Mouse (Mus musculus) neural tube, embryonic 13.5 days (tissue): ENCODE data around the gene Adamts6. TPM values are rescaled to one million over a fixed set of nuclear protein-coding genes. Genes with fewer than 3 reads are reported as not detected.

Experiments
- ATAC-seq: fragments of 200-750 bp; cut with Nextera tagmentation; 2 replicates; pipeline ENCODE4 v1.8.0; 2017; ENCODE audit warnings: low read depth, mild to moderate bottlenecking, moderate TSS enrichment, moderate library complexity
- H3K27ac ChIP-seq: fragments of 300-500 bp; sonication (generic); replicated peaks from 2 replicates; pipeline ENCODE4 v1.5.1; 2015; ENCODE audit warnings: moderate library complexity, mild to moderate bottlenecking, inconsistent platforms
- H3K27me3 ChIP-seq: fragments of 300-500 bp; sonication (generic); 2 replicates; pipeline ENCODE4 v1.6.1; 2015; ENCODE audit warnings: mild to moderate bottlenecking, inconsistent platforms
- H3K36me3 ChIP-seq: fragments of 300-500 bp; sonication (generic); 2 replicates; pipeline ENCODE4 v1.6.1; 2015; ENCODE audit warnings: mild to moderate bottlenecking, inconsistent platforms
- H3K4me1 ChIP-seq: fragments of 300-500 bp; sonication (generic); replicated peaks from 2 replicates; pipeline ENCODE4 v1.6.1; 2015; ENCODE audit warnings: inconsistent platforms
- H3K4me2 ChIP-seq: fragments of 300-500 bp; sonication (generic); 2 replicates; pipeline ENCODE4 v1.6.1; 2015; ENCODE audit warnings: inconsistent platforms, mild to moderate bottlenecking, moderate library complexity
- H3K4me3 ChIP-seq: fragments of 300-500 bp; sonication (generic); 2 replicates; pipeline ENCODE4 v1.5.1; 2015; ENCODE audit warnings: mild to moderate bottlenecking, inconsistent platforms
- H3K9ac ChIP-seq: fragments of 300-500 bp; sonication (generic); 2 replicates; pipeline ENCODE4 v1.6.1; 2015; ENCODE audit warnings: moderate library complexity, mild to moderate bottlenecking, inconsistent platforms
- H3K9me3 ChIP-seq: fragments of 300-500 bp; sonication (generic); 2 replicates; pipeline ENCODE4 v1.6.1; 2016; ENCODE audit warnings: inconsistent platforms
- WGBS: fragments of 180-500 bp; shearing (Covaris S2); methylation state at CpG from one replicate; pipeline ENCODE4 v1.1.7; 2015; 5-methylcytosine and 5-hydroxymethylcytosine counted together
- polyA plus RNA-seq: library from polyadenylated mRNA; unstranded; fragments of >200 nt; fragmentation: Nextera tagmentation; extraction: Ambion mirVana; gene quantifications from 2 replicates; pipeline ENCODE4 v1.2.1, GENCODE M21; 2015

Adamts6 gene
- polyA plus RNA-seq, 1 experiment from 2014 or later: 1.0 TPM

DNA sequence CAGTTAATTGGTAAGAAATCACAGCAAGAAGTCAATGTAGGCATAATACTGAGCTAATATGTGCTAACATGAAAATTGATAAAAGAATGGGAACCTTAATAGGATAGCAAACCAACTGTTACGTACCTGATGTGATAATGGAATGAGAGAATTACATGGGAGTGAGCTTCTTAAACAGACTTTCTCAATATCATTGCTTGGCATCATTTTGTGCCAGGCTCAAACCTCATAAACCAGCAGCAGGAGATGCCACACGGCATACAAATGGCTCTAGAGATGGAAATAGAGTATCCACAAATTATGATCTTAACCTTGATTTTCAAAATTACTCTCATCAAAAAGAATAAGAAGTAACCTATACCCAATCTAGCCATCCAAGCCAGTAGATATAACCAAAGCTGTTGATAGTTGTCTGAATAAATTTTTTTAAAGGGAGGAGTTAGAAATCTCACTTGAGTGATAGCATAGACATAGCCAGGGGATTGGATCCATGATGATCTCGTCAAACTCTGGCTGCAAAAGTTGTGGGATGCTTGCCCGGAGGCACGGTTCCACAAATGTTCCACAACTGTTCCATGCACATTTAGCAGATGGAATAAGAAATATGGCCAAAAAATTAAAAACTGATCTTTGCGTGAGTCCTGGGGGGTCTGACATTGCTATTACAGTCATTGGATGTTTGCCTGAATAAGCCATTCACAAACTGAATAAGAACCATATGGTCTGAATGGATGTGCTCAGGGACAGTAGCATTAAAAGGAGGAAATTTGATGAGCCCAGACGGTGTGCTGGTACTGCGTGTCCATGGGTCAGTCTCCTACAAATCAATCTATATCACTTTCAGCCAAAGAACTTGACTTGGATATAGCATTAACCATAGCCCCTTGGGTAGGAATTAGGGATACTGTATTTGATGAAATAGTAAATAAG, 106.1 kb downstream of the Adamts6 start:
- ATAC-seq: no peak

DNA sequence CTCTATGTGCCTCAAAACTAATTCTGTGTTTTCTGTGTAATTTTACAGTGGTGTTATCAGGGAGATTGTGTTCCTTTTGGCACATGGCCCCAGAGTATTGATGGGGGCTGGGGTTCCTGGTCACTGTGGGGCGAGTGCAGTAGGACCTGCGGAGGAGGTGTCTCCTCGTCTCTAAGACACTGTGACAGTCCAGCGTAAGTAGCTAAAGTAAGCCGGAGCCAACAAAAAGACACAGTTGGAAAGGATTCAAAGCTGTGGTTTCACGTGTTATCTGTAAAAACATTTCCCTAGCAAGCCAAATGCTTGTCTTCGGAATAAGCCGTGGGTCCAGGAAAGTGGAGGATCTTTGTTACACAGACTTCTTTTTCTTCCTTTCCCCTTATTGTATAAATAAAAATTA, 110.2 kb downstream of the Adamts6 start:
- H3K4me1 ChIP-seq: no peaks in the 10 kb centered on the region
- no peaks in the 10 kb centered on the region for H3K36me3 ChIP-seq
- no peak overlapping the region for H3K4me2 ChIP-seq
- H3K9ac ChIP-seq: no peak overlapping the region
- H3K4me3 ChIP-seq: no peak overlapping the region
- H3K27ac ChIP-seq: no peak overlapping the region
- ATAC-seq: no peak
- 66% methylated on average over 8 of the region's 8 CpGs for WGBS
- H3K27me3 ChIP-seq: no peaks in the 10 kb centered on the region
- no peaks in the 10 kb centered on the region for H3K9me3 ChIP-seq

More for the DNA sequence above, 106.1 kb downstream of the Adamts6 start:
- no peaks in the 10 kb centered on the region for H3K36me3 ChIP-seq
- H3K27me3 ChIP-seq: no peaks in the 10 kb centered on the region
- no peak overlapping the region for H3K27ac ChIP-seq
- WGBS: 78% methylated on average over 8 of the region's 8 CpGs
- no peak overlapping the region for H3K4me2 ChIP-seq
- no peak overlapping the region for H3K4me3 ChIP-seq
- H3K4me1 ChIP-seq: no peaks in the 10 kb centered on the region
- no peaks in the 10 kb centered on the region for H3K9me3 ChIP-seq
- H3K9ac ChIP-seq: no peak overlapping the region

DNA sequence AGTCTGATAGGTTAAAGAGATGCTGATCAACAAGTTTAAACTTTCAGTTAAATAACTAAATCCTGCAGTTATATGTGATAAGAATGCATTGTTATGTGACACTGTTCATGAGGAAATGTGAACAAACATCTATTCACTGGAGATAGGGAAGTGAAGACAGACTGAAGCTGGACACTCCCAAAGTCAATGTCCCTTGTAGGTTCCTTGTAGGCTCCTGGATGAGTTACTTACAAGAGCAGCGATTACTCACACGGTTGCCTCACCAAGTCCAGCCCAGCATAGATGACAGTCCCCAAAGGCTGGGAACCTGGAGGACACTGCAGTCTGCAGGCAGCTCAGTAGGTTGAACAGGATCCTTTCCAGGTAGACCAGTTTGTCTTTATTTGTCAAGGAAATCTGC, 145.1 kb downstream of the Adamts6 start:
- no peak overlapping the region for H3K27ac ChIP-seq
- 93% methylated on average over 2 of the region's 2 CpGs for WGBS
- no peak overlapping the region for H3K9ac ChIP-seq
- H3K27me3 ChIP-seq: no peaks in the 10 kb centered on the region
- no peaks in the 10 kb centered on the region for H3K36me3 ChIP-seq
- no peaks in the 10 kb centered on the region for H3K9me3 ChIP-seq
- ATAC-seq: no peak
- H3K4me1 ChIP-seq: no peaks in the 10 kb centered on the region
- no peak overlapping the region for H3K4me3 ChIP-seq
- H3K4me2 ChIP-seq: no peak overlapping the region

DNA sequence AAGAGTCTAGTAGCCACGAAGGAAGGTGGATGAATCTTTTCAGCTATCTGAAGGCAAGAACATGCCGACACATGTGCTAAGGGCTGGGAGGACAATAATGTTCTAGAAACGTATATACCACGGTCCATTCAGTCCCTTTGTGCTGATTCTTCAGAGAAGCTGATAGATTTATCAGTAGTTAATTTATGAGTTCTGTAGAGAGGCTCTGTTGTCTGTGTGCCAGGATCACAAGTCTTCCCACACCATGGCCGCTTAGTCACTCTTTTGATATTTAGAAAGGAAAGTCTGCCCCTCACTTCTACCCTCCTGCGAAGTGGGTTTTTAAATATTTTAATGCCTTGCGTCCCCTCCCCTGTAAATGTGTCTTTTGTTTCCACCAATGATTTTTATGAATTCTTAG, 154.9 kb downstream of the Adamts6 start:
- no peaks in the 10 kb centered on the region for H3K9me3 ChIP-seq
- no peak for ATAC-seq
- WGBS: 47% methylated on average over 7 of the region's 7 CpGs
- no peaks in the 10 kb centered on the region for H3K36me3 ChIP-seq
- no peaks in the 10 kb centered on the region for H3K27me3 ChIP-seq
- H3K4me1 ChIP-seq: no peaks in the 10 kb centered on the region
- no peak overlapping the region for H3K4me2 ChIP-seq
- no peak overlapping the region for H3K27ac ChIP-seq
- no peak overlapping the region for H3K4me3 ChIP-seq
- H3K9ac ChIP-seq: no peak overlapping the region

DNA sequence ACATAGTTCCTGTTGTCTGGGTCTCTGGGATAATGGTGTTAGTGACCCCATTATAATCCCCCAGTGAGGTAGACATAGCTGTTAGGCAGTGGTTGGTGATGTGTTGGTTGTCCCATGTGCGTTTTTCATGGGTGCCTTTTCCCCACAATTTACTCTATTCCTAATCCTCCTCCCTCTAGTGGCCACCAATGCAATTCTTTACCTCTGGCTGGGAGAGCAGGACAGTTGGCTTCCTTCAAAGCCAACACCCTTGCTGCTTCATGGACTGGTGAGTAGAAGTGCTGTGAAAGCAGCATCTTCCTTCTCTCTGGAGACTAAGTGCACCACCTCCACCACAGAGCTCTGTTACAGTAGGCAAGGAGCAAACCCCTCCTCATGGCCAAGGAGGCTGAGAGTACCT, 157.8 kb downstream of the Adamts6 start:
- Histone ChIP-seq H3K27ac (no peak overlapping the region), H3K27me3 (no peaks in the 10 kb centered on the region), H3K9ac (no peak overlapping the region), H3K4me3 (no peak overlapping the region), H3K9me3 (no peaks in the 10 kb centered on the region), H3K36me3 (no peaks in the 10 kb centered on the region), H3K4me2 (no peak overlapping the region), H3K4me1 (no peaks in the 10 kb centered on the region)
- ATAC-seq: no peak
- WGBS: 64% methylated on average over 1 of the region's 1 CpGs

DNA sequence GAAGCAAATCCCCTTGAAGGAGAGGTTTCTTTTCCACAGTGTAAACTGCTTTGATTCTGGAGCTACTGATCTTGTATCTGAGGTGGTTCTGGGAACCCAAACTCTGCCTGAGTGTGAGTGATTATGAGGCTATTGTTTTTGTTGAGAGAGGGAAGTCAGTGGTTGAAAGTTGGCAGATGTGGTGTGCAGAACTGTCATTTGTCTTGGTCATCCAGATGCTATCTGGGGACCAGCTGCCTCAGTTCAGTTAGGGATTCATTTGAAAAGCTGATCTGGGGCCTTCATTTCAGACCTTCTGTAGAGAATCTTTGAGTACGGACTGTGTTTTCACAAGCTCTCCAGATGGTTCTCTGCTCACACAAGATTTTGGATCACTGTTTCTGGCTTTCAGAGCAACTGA, 159.3 kb downstream of the Adamts6 start:
- ATAC-seq: no peak
- Histone ChIP-seq H3K36me3 (no peaks in the 10 kb centered on the region), H3K27ac (no peak overlapping the region), H3K9ac (no peak overlapping the region), H3K4me1 (no peaks in the 10 kb centered on the region), H3K4me2 (no peak overlapping the region), H3K9me3 (no peaks in the 10 kb centered on the region), H3K27me3 (no peaks in the 10 kb centered on the region), H3K4me3 (no peak overlapping the region)
- WGBS: 90% methylated on average over 1 of the region's 1 CpGs

DNA sequence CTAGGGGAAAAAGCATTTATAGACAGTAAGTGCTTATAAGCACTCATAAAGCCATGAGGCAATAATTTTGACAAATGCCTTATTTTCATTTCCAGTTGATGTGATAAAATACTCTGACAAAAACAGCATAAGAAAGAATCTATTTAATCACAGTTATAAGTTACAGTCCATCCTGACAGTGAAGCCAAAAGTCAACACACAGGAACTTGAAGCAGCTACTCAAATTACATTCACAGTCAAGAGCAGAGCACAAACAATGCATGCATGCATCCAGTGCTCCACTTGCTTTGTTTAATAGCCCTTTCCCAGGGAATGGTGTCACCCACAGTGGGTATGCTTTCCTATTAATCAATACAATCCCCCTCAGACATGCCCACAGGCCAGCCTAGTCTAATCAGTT, 159.8 kb downstream of the Adamts6 start:
- no peak overlapping the region for H3K4me2 ChIP-seq
- H3K27ac ChIP-seq: no peak overlapping the region
- no peaks in the 10 kb centered on the region for H3K9me3 ChIP-seq
- no peaks in the 10 kb centered on the region for H3K27me3 ChIP-seq
- H3K4me3 ChIP-seq: no peak overlapping the region
- no peak overlapping the region for H3K9ac ChIP-seq
- H3K36me3 ChIP-seq: no peaks in the 10 kb centered on the region
- no peaks in the 10 kb centered on the region for H3K4me1 ChIP-seq
- ATAC-seq: no peak

DNA sequence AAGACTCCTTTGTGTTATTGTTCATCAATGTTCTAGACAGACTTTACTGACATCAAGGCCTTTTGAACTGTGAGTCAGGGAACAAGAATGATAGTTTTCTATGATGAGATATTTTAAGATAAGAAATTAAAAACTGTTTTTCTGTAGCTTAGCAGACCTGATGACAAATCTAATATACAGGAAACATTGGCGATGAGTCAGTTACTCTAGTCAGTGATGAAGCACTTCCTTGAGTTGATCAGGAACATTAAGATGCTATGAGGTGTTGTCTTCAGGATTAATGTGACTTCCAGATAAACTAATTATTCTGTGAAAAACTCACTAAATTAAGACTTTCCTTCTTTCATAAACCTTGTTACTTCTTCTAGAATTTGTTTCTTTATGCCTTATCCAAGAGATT, 160.7 kb downstream of the Adamts6 start:
- Histone ChIP-seq H3K4me1 (no peaks in the 10 kb centered on the region), H3K9me3 (no peaks in the 10 kb centered on the region), H3K27ac (no peak overlapping the region), H3K4me3 (no peak overlapping the region), H3K4me2 (no peak overlapping the region), H3K36me3 (no peaks in the 10 kb centered on the region), H3K9ac (no peak overlapping the region), H3K27me3 (no peaks in the 10 kb centered on the region)
- WGBS: 98% methylated on average over 1 of the region's 1 CpGs
- no peak for ATAC-seq

DNA sequence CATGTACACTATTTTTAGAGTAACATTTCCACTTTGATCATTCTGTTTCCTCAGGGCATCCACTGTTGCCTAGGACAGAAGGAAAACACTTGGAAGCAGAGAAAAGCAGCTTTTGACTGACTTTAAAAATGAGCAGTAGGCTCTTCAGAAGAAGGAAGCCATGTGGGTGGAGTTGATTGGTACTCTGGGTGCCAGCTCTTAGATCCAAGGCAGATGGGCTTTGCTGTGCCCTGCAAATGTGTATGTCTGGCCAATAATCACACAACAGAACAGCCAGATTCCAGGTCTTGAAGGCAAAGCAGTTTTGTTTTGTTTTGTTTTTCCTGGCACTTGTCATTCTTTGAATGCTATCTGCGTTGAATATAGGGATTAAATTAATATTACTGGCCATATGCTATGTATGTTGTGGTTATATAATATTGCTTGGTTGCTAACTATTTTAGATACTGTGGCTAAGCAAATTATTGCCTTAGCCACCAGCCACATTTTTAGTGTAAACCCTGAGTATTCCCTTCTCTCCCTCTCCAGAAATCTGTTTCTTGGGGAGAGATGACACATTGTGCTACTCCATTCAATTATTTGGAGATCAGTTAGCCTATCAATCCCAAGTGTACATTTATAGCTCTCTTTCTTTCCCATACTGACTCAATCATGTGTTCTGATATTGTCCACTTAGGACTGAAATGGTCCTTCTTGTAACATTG, 165.8 kb downstream of the Adamts6 start:
- H3K4me2 ChIP-seq: no peak overlapping the region
- no peak overlapping the region for H3K4me3 ChIP-seq
- no peak overlapping the region for H3K27ac ChIP-seq
- no peaks in the 10 kb centered on the region for H3K27me3 ChIP-seq
- no peaks in the 10 kb centered on the region for H3K36me3 ChIP-seq
- no peaks in the 10 kb centered on the region for H3K9me3 ChIP-seq
- no peaks in the 10 kb centered on the region for H3K4me1 ChIP-seq
- 100% methylated on average over 1 of the region's 1 CpGs for WGBS
- ATAC-seq: no peak
- no peak overlapping the region for H3K9ac ChIP-seq

DNA sequence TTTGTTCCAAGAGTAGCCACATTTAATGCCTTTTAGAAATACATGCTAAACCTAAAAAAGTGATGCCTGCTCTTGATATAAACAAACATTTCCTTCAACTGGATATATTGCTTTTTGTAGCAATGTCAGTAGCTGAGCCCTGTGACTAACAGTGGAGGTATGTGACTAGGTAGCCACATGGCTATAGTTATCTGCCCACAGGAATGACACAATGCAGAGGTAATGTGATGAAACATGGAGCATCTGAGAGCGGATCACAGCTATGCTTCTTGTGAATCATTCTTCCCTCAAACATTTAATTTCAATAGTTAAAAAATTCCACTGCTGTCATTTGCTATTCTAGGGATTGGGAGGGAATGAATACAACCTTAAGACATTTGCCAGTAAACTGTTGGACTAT, 172.7 kb downstream of the Adamts6 start:
- no peak overlapping the region for H3K4me3 ChIP-seq
- H3K9me3 ChIP-seq: no peaks in the 10 kb centered on the region
- H3K4me2 ChIP-seq: no peak overlapping the region
- no peak overlapping the region for H3K9ac ChIP-seq
- H3K27me3 ChIP-seq: no peaks in the 10 kb centered on the region
- H3K27ac ChIP-seq: no peak overlapping the region
- 95% methylated on average over 1 of the region's 1 CpGs for WGBS
- H3K36me3 ChIP-seq: no peaks in the 10 kb centered on the region
- ATAC-seq: no peak
- no peaks in the 10 kb centered on the region for H3K4me1 ChIP-seq

DNA sequence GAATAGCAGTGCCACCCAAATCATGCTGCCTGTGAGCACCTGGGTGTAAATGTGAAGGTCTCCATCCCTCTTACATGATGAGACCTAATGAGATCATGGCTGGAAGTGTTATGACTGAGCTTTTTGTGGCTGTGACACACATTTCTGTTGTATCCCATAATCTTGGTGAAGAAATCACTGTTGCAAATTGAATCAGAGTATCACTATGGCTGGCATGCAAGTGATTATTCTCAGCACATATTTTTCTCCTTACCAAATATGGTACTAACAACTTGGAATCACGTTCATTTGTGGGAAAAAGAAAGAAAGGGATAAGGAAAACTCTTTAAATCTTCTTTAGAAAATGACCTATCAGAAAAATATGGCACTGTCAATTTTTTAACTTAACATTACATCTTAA, 180.4 kb downstream of the Adamts6 start:
- Histone ChIP-seq H3K4me3 (no peak overlapping the region), H3K9me3 (no peaks in the 10 kb centered on the region), H3K9ac (no peak overlapping the region), H3K27ac (no peak overlapping the region), H3K27me3 (no peaks in the 10 kb centered on the region), H3K4me2 (no peak overlapping the region), H3K36me3 (no peaks in the 10 kb centered on the region), H3K4me1 (no peaks in the 10 kb centered on the region)
- 79% methylated on average over 1 of the region's 1 CpGs for WGBS
- no peak for ATAC-seq

DNA sequence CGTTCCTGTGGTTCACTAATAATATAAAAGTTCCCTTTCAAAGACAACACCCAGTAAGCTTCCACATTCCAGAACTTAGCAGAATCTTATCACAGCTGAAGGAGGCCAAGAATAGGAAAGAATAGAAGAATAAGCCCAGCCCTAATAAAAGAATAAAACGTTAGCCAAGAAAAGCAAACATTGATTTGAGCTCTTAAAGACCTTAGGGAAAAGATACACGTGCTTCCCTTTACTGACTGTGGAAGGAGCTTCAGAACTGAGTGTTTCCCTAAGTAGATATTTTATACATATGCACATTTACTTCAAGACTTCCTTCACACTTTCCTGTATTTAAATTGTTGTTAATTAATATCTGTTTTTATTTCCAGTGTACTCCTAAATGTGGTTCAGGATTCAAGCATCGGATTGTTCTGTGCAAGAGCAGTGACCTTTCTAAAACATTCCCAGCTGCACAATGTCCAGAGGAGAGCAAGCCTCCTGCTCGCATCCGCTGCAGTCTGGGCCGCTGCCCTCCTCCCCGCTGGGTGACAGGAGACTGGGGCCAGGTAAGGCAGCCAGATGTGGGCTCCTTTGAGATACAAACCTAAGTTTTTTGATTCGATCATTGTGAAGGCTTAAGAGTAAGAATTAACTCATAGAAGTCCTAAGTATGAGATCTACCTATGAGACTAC, 188.8 kb downstream of the Adamts6 start:
- Histone ChIP-seq H3K36me3 (no peaks in the 10 kb centered on the region), H3K9me3 (no peaks in the 10 kb centered on the region), H3K27ac (no peak overlapping the region), H3K9ac (no peak overlapping the region), H3K4me1 (no peaks in the 10 kb centered on the region), H3K27me3 (no peaks in the 10 kb centered on the region), H3K4me2 (no peak overlapping the region), H3K4me3 (no peak overlapping the region)
- ATAC-seq: no peak
- WGBS: 85% methylated on average over 9 of the region's 9 CpGs
